Mouse (Mus musculus) ovary, postnatal 36 days (tissue): ENCODE results near the gene Tgm7.

Experiments
- DNase-seq: peaks from one replicate; pipeline ENCODE4 v3.0.0; 2022; ENCODE audit warnings: low spot score, mixed read lengths

The Tgm7 gene

GRCm38 (mm10) chr2:121071871-121072270 lies 37.7 kb downstream of the Tgm7 start:
- DNase-seq, result no peak

GRCm38 (mm10) chr2:121069506-121069905 lies 40.1 kb downstream of the Tgm7 start:
- no peak for DNase-seq

DNA sequence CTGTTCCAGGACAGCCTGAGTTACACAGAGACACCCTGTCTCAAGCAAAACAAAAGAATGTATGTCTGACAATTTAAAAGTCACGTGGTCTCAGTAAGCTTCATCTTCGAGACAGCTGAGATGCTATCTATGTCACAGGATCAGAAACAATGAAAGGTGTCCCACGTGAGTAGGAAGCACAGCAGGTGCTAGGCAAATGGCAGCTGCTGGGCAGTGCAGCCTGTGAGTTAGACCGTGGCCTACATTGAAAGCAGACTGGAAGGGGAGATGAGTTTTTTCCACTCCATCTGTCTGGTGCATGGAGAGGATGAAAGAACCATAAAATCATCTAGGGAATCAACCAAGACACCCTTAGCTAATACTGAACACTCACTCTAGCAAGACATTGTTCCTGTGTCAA lies 42.5 kb downstream of the Tgm7 start:
- no peak for DNase-seq

GRCm38 (mm10) chr2:121061315-121061714 lies 48.3 kb downstream of the Tgm7 start:
- no peak for DNase-seq

- DNase-seq, result no peak
These were observed 51.6 kb downstream of the Tgm7 start for GRCm38 (mm10) chr2:121057997-121058396.

DNA sequence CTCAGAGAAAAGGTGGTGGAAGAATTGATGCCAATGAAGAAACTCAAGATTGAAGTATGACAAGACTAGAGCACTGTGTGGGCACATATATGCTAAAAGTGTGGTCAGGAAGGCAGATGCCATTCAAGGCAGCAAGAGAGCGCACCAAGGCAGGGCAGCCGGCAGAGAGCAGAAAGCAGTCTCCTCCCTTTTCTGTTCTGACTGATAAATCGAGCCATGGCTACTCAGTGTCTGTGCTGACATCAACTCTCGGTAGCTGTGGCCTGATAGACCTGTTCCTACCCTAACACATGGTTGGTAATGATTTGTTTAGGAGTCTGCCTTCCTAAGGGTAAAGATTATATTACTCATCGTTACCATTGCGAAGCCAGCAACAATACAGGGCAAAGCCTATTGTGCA lies 53.7 kb downstream of the Tgm7 start:
- no peak for DNase-seq

DNA sequence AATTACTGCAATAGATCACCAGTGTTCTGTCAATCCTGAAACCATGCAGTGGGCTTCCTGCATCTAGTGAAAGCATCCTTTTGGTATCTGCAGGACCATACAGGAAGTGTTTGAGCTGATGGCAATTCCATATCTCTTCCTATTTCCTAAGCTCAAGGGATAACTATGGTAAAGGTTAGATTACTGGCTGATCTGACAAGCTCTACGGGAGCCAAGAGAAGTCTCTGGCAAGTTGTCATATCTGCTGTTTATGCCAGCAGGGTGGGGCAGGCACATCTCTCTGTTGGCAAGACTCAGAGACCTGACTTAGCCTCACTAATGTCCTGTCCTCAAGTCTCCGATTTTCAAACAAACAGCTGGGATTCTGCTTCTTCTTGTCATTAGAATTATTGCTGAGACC lies 55.5 kb downstream of the Tgm7 start:
- no peak for DNase-seq

DNA sequence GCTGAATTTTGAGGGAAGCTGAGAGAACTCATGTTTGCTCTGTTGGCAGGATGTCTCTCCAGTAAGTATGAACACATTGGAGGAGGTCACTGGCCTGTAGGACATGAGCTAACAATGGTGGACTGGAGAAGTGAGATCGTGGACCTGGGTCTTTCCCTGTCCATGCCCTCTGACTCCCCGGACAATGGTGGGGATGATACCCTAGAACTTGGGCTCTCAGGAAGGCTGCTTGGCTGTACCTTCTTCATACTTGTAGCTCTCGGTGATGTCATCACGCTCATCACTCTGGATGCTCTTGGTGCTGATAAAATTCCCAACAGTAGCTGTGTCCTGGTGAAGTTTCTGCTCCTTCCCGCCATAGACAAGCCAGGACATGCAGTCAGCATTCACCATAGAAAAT lies 57.4 kb downstream of the Tgm7 start:
- no peak for DNase-seq

- no peak for DNase-seq
These were observed 63.9 kb downstream of the Tgm7 start for GRCm38 (mm10) chr2:121045653-121046052.
